Mouse (Mus musculus) CH12.LX (cell line): Measurements from ENCODE around the gene Irak3.

Experiments
- CTCF ChIP-seq, 2 experiments: IDR thresholded peaks in 1 of 2; conservative IDR thresholded peaks in 1 of 2; 2 replicates each; pipeline ENCODE4 v1.5.1; 2011 to 2012; ENCODE audit warnings: low read depth in 2 of 2, low read length in 2 of 2, improper control_type of control experiment in 1 of 2, inconsistent platforms in 1 of 2, mild to moderate bottlenecking in 1 of 2, moderate library complexity in 1 of 2
- ELF1 ChIP-seq: IDR thresholded peaks from 2 replicates; pipeline ENCODE4 v1.6.1; 2014; ENCODE audit warnings: low read depth, mild to moderate bottlenecking, inconsistent platforms, low read length, improper control_type of control experiment
- EP300 ChIP-seq: IDR thresholded peaks from 2 replicates; pipeline ENCODE4 v1.6.1; 2011; ENCODE audit warnings: low read length, improper control_type of control experiment
- MAFK ChIP-seq: IDR thresholded peaks from 2 replicates; pipeline ENCODE4 v1.6.1; 2011; ENCODE audit warnings: low read length, improper control_type of control experiment; ENCODE audit not compliant: insufficient replicate concordance
- MXI1 ChIP-seq: IDR thresholded peaks from 2 replicates; pipeline ENCODE4 v1.6.1; 2011; ENCODE audit warnings: mild to moderate bottlenecking, low read depth, low read length, improper control_type of control experiment
- ZKSCAN1 ChIP-seq: IDR thresholded peaks from 2 replicates; pipeline ENCODE4 v1.6.1; 2012; ENCODE audit warnings: low read depth, inconsistent platforms, low read length, improper control_type of control experiment, borderline replicate concordance

GRCm38 (mm10) chr10:120238241-120238640, 36.3 kb upstream of the Irak3 start:
- TF ChIP-seq CTCF (conservative IDR thresholded peaks at IDR 0.05 in 1 of 2, IDR thresholded peaks at IDR 0.05 in 1 of 2; ENCODE audit: low read depth in 2 of 2, low read length in 2 of 2): no peak
- TF ChIP-seq MXI1: no peak
- TF ChIP-seq EP300: no peak
- no peak for TF ChIP-seq ELF1
- no peak for TF ChIP-seq ZKSCAN1
- no peak for TF ChIP-seq MAFK
